Mouse (Mus musculus): ENCODE results near the gene March7. TPM values are rescaled to one million over a fixed set of nuclear protein-coding genes. Genes with fewer than 3 reads are reported as not detected.

March7 gene
- polyA plus RNA-seq, 1 experiment from 2014 or later, result 85.0 TPM

GRCm38 (mm10) chr2:60217620-60218019, 7.9 kb downstream of the March7 start:
- H3K9ac ChIP-seq, result no peak overlapping the region
- 94% methylated on average over 6 of the region's 6 CpGs for WGBS
- no peaks in the 10 kb centered on the region for H3K36me3 ChIP-seq

GRCm38 (mm10) chr2:60221236-60221635, 11.5 kb downstream of the March7 start:
- no peaks in the 10 kb centered on the region for H3K27me3 ChIP-seq (replicated peaks)
- no peak overlapping the region for H3K4me2 ChIP-seq (replicated peaks)
- ATAC-seq (ENCODE audit: low FRiP score, low read depth), result no peak
- H3K36me3 ChIP-seq, result no peaks in the 10 kb centered on the region
- no peaks in the 10 kb centered on the region for H3K9me3 ChIP-seq
- H3K4me1 ChIP-seq, result peaks cover 7% of the 10 kb centered on the region; the same call in 1 of the 2 replicates
- 43% methylated on average over 6 of the region's 6 CpGs for WGBS
- H3K9ac ChIP-seq, result no peak overlapping the region
- no peak overlapping the region for H3K4me3 ChIP-seq
- H3K27ac ChIP-seq, result no peak overlapping the region

More at GRCm38 (mm10) chr2:60217620-60218019, 7.9 kb downstream of the March7 start:
- Histone ChIP-seq H3K27ac (no peak overlapping the region), H3K4me3 (no peak overlapping the region), H3K4me2 (replicated peaks) (no peak overlapping the region), H3K4me1 (peaks cover 10% of the 10 kb centered on the region), H3K9me3 (no peaks in the 10 kb centered on the region), H3K27me3 (replicated peaks) (no peaks in the 10 kb centered on the region)
- no peak for ATAC-seq (ENCODE audit: low FRiP score, low read depth)

GRCm38 (mm10) chr2:60221954-60222353, 12.3 kb downstream of the March7 start:
- H3K27me3 ChIP-seq (replicated peaks), result no peaks in the 10 kb centered on the region
- no peaks in the 10 kb centered on the region for H3K9me3 ChIP-seq
- no peak overlapping the region for H3K4me2 ChIP-seq (replicated peaks)
- no peak for ATAC-seq (ENCODE audit: low FRiP score, low read depth)
- WGBS, result 89% methylated on average over 2 of the region's 2 CpGs
- no peaks in the 10 kb centered on the region for H3K36me3 ChIP-seq
- H3K9ac ChIP-seq, result no peak overlapping the region
- H3K4me3 ChIP-seq, result no peak overlapping the region
- H3K4me1 ChIP-seq, result peaks cover 7% of the 10 kb centered on the region; the same call in 1 of the 2 replicates
- no peak overlapping the region for H3K27ac ChIP-seq

- Histone ChIP-seq H3K36me3 (no peaks in the 10 kb centered on the region), H3K9me3 (no peaks in the 10 kb centered on the region), H3K4me3 (no peak overlapping the region), H3K4me1 (peaks cover 7% of the 10 kb centered on the region; the same call in 1 of the 2 replicates), H3K27ac (no peak overlapping the region), H3K27me3 (replicated peaks) (no peaks in the 10 kb centered on the region), H3K4me2 (replicated peaks) (no peak overlapping the region), H3K9ac (no peak overlapping the region)
- 92% methylated on average over 1 of the region's 1 CpGs for WGBS
- ATAC-seq (ENCODE audit: low FRiP score, low read depth), result no peak
Measured at GRCm38 (mm10) chr2:60223489-60223888, 13.8 kb downstream of the March7 start.

GRCm38 (mm10) chr2:60228470-60228869, 18.8 kb downstream of the March7 start:
- no peak overlapping the region for H3K4me2 ChIP-seq (replicated peaks)
- H3K9ac ChIP-seq, result no peak overlapping the region
- no peaks in the 10 kb centered on the region for H3K4me1 ChIP-seq
- H3K27ac ChIP-seq, result no peak overlapping the region
- no peak for ATAC-seq (ENCODE audit: low FRiP score, low read depth)
- H3K36me3 ChIP-seq, result peaks cover 16% of the 10 kb centered on the region
- no peaks in the 10 kb centered on the region for H3K9me3 ChIP-seq
- H3K27me3 ChIP-seq (replicated peaks), result no peaks in the 10 kb centered on the region
- no peak overlapping the region for H3K4me3 ChIP-seq
- 92% methylated on average over 1 of the region's 1 CpGs for WGBS

- Histone ChIP-seq H3K36me3 (peaks cover 27% of the 10 kb centered on the region), H3K4me1 (no peaks in the 10 kb centered on the region), H3K9me3 (no peaks in the 10 kb centered on the region), H3K27ac (no peak overlapping the region), H3K4me3 (no peak overlapping the region), H3K27me3 (replicated peaks) (no peaks in the 10 kb centered on the region), H3K4me2 (replicated peaks) (no peak overlapping the region), H3K9ac (no peak overlapping the region)
- 96% methylated on average over 2 of the region's 2 CpGs for WGBS
- ATAC-seq (ENCODE audit: low FRiP score, low read depth), result no peak
Measured at GRCm38 (mm10) chr2:60230361-60230760, 20.7 kb downstream of the March7 start.

- H3K9ac ChIP-seq, result no peak overlapping the region
- H3K4me2 ChIP-seq (replicated peaks), result no peak overlapping the region
- peaks cover 41% of the 10 kb centered on the region for H3K36me3 ChIP-seq
- no peak for ATAC-seq (ENCODE audit: low FRiP score, low read depth)
- H3K27ac ChIP-seq, result no peak overlapping the region
- no peak overlapping the region for H3K4me3 ChIP-seq
- no peaks in the 10 kb centered on the region for H3K4me1 ChIP-seq
- H3K27me3 ChIP-seq (replicated peaks), result no peaks in the 10 kb centered on the region
- WGBS, result 82% methylated on average over 2 of the region's 2 CpGs
- no peaks in the 10 kb centered on the region for H3K9me3 ChIP-seq
Measured at GRCm38 (mm10) chr2:60233147-60233546, 23.5 kb downstream of the March7 start.

- 86% methylated on average over 7 of the region's 7 CpGs for WGBS
- H3K36me3 ChIP-seq, result peaks cover 51% of the 10 kb centered on the region
Measured at GRCm38 (mm10) chr2:60234506-60234905, 24.8 kb downstream of the March7 start.

GRCm38 (mm10) chr2:60252782-60253181, 43.1 kb downstream of the March7 start:
- Histone ChIP-seq H3K4me2 (replicated peaks) (no peak overlapping the region), H3K27me3 (replicated peaks) (no peaks in the 10 kb centered on the region), H3K9ac (no peak overlapping the region), H3K4me1 (no peaks in the 10 kb centered on the region), H3K27ac (no peak overlapping the region), H3K4me3 (no peak overlapping the region), H3K9me3 (no peaks in the 10 kb centered on the region), H3K36me3 (peaks cover 7% of the 10 kb centered on the region; the same call in 1 of the 2 replicates)
- WGBS, result 89% methylated on average over 4 of the region's 4 CpGs
- ATAC-seq (ENCODE audit: low FRiP score, low read depth), result no peak

More at GRCm38 (mm10) chr2:60234506-60234905, 24.8 kb downstream of the March7 start:
- Histone ChIP-seq H3K4me1 (no peaks in the 10 kb centered on the region), H3K4me3 (no peak overlapping the region), H3K9ac (no peak overlapping the region), H3K9me3 (no peaks in the 10 kb centered on the region), H3K27me3 (replicated peaks) (no peaks in the 10 kb centered on the region), H3K4me2 (replicated peaks) (no peak overlapping the region), H3K27ac (no peak overlapping the region)
- ATAC-seq (ENCODE audit: low FRiP score, low read depth), result no peak

GRCm38 (mm10) chr2:60253506-60253905, 43.8 kb downstream of the March7 start:
- H3K4me1 ChIP-seq, result no peaks in the 10 kb centered on the region
- H3K9me3 ChIP-seq, result peaks cover 5% of the 10 kb centered on the region; the same call in 1 of the 2 replicates
- no peaks in the 10 kb centered on the region for H3K27me3 ChIP-seq (replicated peaks)
- no peak overlapping the region for H3K4me2 ChIP-seq (replicated peaks)
- H3K27ac ChIP-seq, result no peak overlapping the region
- no peak for ATAC-seq (ENCODE audit: low FRiP score, low read depth)
- no peak overlapping the region for H3K9ac ChIP-seq
- H3K4me3 ChIP-seq, result no peak overlapping the region
- peaks cover 7% of the 10 kb centered on the region; the same call in 1 of the 2 replicates for H3K36me3 ChIP-seq

GRCm38 (mm10) chr2:60256751-60257150, 47.1 kb downstream of the March7 start:
- no peak overlapping the region for H3K4me2 ChIP-seq (replicated peaks)
- WGBS, result 89% methylated on average over 2 of the region's 2 CpGs
- no peaks in the 10 kb centered on the region for H3K27me3 ChIP-seq (replicated peaks)
- H3K4me1 ChIP-seq, result no peaks in the 10 kb centered on the region
- H3K27ac ChIP-seq, result no peak overlapping the region
- no peak for ATAC-seq (ENCODE audit: low FRiP score, low read depth)
- H3K9ac ChIP-seq, result no peak overlapping the region
- H3K36me3 ChIP-seq, result no peaks in the 10 kb centered on the region; the same call in 1 of the 2 replicates
- no peak overlapping the region for H3K4me3 ChIP-seq
- H3K9me3 ChIP-seq, result peaks cover 5% of the 10 kb centered on the region; the same call in 1 of the 2 replicates

GRCm38 (mm10) chr2:60259186-60259585, 49.5 kb downstream of the March7 start:
- no peaks in the 10 kb centered on the region; the same call in 1 of the 2 replicates for H3K36me3 ChIP-seq
- H3K27ac ChIP-seq, result no peak overlapping the region
- H3K9me3 ChIP-seq, result peaks cover 5% of the 10 kb centered on the region; the same call in 1 of the 2 replicates
- H3K27me3 ChIP-seq (replicated peaks), result no peaks in the 10 kb centered on the region
- H3K9ac ChIP-seq, result no peak overlapping the region
- H3K4me1 ChIP-seq, result no peaks in the 10 kb centered on the region
- 97% methylated on average over 5 of the region's 5 CpGs for WGBS
- H3K4me3 ChIP-seq, result no peak overlapping the region
- no peak for ATAC-seq (ENCODE audit: low FRiP score, low read depth)
- H3K4me2 ChIP-seq (replicated peaks), result no peak overlapping the region

GRCm38 (mm10) chr2:60260621-60261350, 51.1 kb downstream of the March7 start:
- Histone ChIP-seq H3K9ac (no peak overlapping the region), H3K4me2 (replicated peaks) (no peak overlapping the region), H3K9me3 (peaks cover 5% of the 10 kb centered on the region; the same call in 1 of the 2 replicates), H3K4me3 (no peak overlapping the region), H3K27ac (no peak overlapping the region), H3K4me1 (no peaks in the 10 kb centered on the region), H3K27me3 (replicated peaks) (no peaks in the 10 kb centered on the region), H3K36me3 (no peaks in the 10 kb centered on the region)
- ATAC-seq (ENCODE audit: low FRiP score, low read depth), result no peak
- WGBS, result 90% methylated on average over 5 of the region's 5 CpGs
